Mouse (Mus musculus): ENCODE data around the gene Arhgap36. TPM values are rescaled to one million over a fixed set of nuclear protein-coding genes. Genes with fewer than 3 reads are reported as not detected.

Gene Arhgap36
- polyA plus RNA-seq, 1 experiment from 2014 or later = 20.4 TPM

Other genes starting within 250 kb of the Arhgap36 start
- gene Enox2, start 175.7 kb upstream of the Arhgap36 start, polyA plus RNA-seq (2014; fragmentation: Nextera tagmentation; extraction: Ambion mirVana) = 14.8 and 15.2 TPM in 2 replicates
- not detected in 2 replicates for gene Olfr1320, start 208.4 kb downstream of the Arhgap36 start, polyA plus RNA-seq (2014; fragmentation: Nextera tagmentation; extraction: Ambion mirVana)

All from neural tube, embryonic 11.5 days (tissue).